Mouse (Mus musculus): ENCODE results near the gene D130043K22Rik. TPM values are rescaled to one million over a fixed set of nuclear protein-coding genes. Genes with fewer than 3 reads are reported as not detected.
A peak's percentile ranks its signal among the peaks of the same experiment; 100 is the strongest.
"Not testable (repeated sequence)": the region's sequence is repeated elsewhere in the genome, so short reads cannot be mapped to it uniquely, and the experiment has no call there.

The D130043K22Rik gene
- total RNA-seq, 2 experiments from 2014 or later = not detected

GRCm38 (mm10) chr13:24830756-24831352, 14.1 kb upstream of the D130043K22Rik start:
- DNase-seq = no peak
- intact Hi-C loops (cut with DNase I) = no loop called here

- peak; percentile 90 to 93 for DNase-seq
- intact Hi-C loops (cut with DNase I) = no loop called here
Measured at GRCm38 (mm10) chr13:24831353-24832130, 13.4 kb upstream of the D130043K22Rik start, which contains the start of the genes Acot13 and Tdp2. Gene Acot13 (minus strand): TSS chr13:24831540. Gene Tdp2 (plus strand): TSS chr13:24831679.

- DNase-seq = no peak
- intact Hi-C loops (cut with DNase I) = no loop called here
Measured at GRCm38 (mm10) chr13:24832131-24832810, 12.7 kb upstream of the D130043K22Rik start.

- no peak for DNase-seq
- intact Hi-C loops (cut with DNase I) = no loop called here
Measured at GRCm38 (mm10) chr13:24832811-24833155, 12.2 kb upstream of the D130043K22Rik start.

GRCm38 (mm10) chr13:24837765-24838164, 7.2 kb upstream of the D130043K22Rik start:
- intact Hi-C loops (cut with DNase I); DNase-seq: not testable (repeated sequence)

- no peak for DNase-seq
- intact Hi-C loops (cut with DNase I) = no loop called here
Measured at GRCm38 (mm10) chr13:24839831-24840230, 5.1 kb upstream of the D130043K22Rik start.

GRCm38 (mm10) chr13:24841702-24842101, 3.2 kb upstream of the D130043K22Rik start:
- intact Hi-C loops (cut with DNase I) = no loop called here
- DNase-seq = no peak

- intact Hi-C loops (cut with DNase I) = no loop called here
- no peak for DNase-seq
Measured at GRCm38 (mm10) chr13:24849318-24849717, 4.4 kb downstream of the D130043K22Rik start.

GRCm38 (mm10) chr13:24851989-24852388, 7.1 kb downstream of the D130043K22Rik start:
- DNase-seq = no peak
- intact Hi-C loops (cut with DNase I) = no loop called here

- DNase-seq = no peak
- intact Hi-C loops (cut with DNase I) = no loop called here
Measured at GRCm38 (mm10) chr13:24852570-24852969, 7.6 kb downstream of the D130043K22Rik start.

- no peak for DNase-seq
- intact Hi-C loops (cut with DNase I) = no loop called here
Measured at GRCm38 (mm10) chr13:24859115-24859514, 14.2 kb downstream of the D130043K22Rik start.

GRCm38 (mm10) chr13:24861084-24861483, 16.1 kb downstream of the D130043K22Rik start:
- intact Hi-C loops (cut with DNase I) = no loop called here
- no peak for DNase-seq

- intact Hi-C loops (cut with DNase I) = no loop called here
- no peak for DNase-seq
Measured at GRCm38 (mm10) chr13:24862021-24862420, 17.1 kb downstream of the D130043K22Rik start.

GRCm38 (mm10) chr13:24862520-24862919, 17.6 kb downstream of the D130043K22Rik start:
- intact Hi-C loops (cut with DNase I) = no loop called here
- no peak for DNase-seq

GRCm38 (mm10) chr13:24866430-24867402, 21.8 kb downstream of the D130043K22Rik start:
- no peak for DNase-seq
- intact Hi-C loops (cut with DNase I) = no loop called here

- intact Hi-C loops (cut with DNase I) = no loop called here
- DNase-seq = no peak
Measured at GRCm38 (mm10) chr13:24867789-24868188, 22.9 kb downstream of the D130043K22Rik start.

- intact Hi-C loops (cut with DNase I) = no loop called here
- no peak for DNase-seq
Measured at GRCm38 (mm10) chr13:24868233-24868632, 23.3 kb downstream of the D130043K22Rik start.

GRCm38 (mm10) chr13:24879359-24880040, 34.6 kb downstream of the D130043K22Rik start:
- DNase-seq = no peak
- intact Hi-C loops (cut with DNase I) = no loop called here

GRCm38 (mm10) chr13:24880208-24880607, 35.3 kb downstream of the D130043K22Rik start:
- intact Hi-C loops (cut with DNase I) = no loop called here

GRCm38 (mm10) chr13:24880704-24881103, 35.8 kb downstream of the D130043K22Rik start:
- intact Hi-C loops (cut with DNase I) = no loop called here
- DNase-seq = no peak

More at GRCm38 (mm10) chr13:24880208-24880607, 35.3 kb downstream of the D130043K22Rik start:
- no peak for DNase-seq

All from gastrocnemius, postnatal 36 days (tissue).